Mouse (Mus musculus): ENCODE data around the gene Hk2. TPM values are rescaled to one million over a fixed set of nuclear protein-coding genes. Genes with fewer than 3 reads are reported as not detected.
"Not testable (repeated sequence)": the region's sequence is repeated elsewhere in the genome, so short reads cannot be mapped to it uniquely, and the experiment has no call there.

The Hk2 gene
- total RNA-seq, 1 experiment from 2014 or later: 87.9 TPM

- DNase-seq: no peak
These were observed 84.8 kb downstream of the Hk2 start for GRCm38 (mm10) chr6:82689474-82689873.

- not testable (repeated sequence) for DNase-seq
These were observed 85.7 kb downstream of the Hk2 start for GRCm38 (mm10) chr6:82688586-82688985.

- DNase-seq: no peak
These were observed 90.1 kb downstream of the Hk2 start for GRCm38 (mm10) chr6:82684136-82684535.

- not testable (repeated sequence) for DNase-seq
These were observed 95.0 kb downstream of the Hk2 start for GRCm38 (mm10) chr6:82679286-82679685.

- DNase-seq: not testable (repeated sequence)
These were observed 96.6 kb downstream of the Hk2 start for GRCm38 (mm10) chr6:82677629-82678028.

Other genes starting within 250 kb of the Hk2 start
- 42.3 and 49.2 TPM in 2 replicates for gene Pole4, start 69.1 kb downstream of the Hk2 start, total RNA-seq (2021)
- 1.00 and 1.4 TPM in 2 replicates for gene Sema4f, start 165.3 kb upstream of the Hk2 start, total RNA-seq (2021)
- gene M1ap, start 172.4 kb upstream of the Hk2 start, total RNA-seq (2021): not detected in 2 replicates

All from adrenal gland, postnatal 25 days (tissue).